Comparison of ENCODE assay signal across 9 mouse cellular contexts in the genomic region with DNA sequence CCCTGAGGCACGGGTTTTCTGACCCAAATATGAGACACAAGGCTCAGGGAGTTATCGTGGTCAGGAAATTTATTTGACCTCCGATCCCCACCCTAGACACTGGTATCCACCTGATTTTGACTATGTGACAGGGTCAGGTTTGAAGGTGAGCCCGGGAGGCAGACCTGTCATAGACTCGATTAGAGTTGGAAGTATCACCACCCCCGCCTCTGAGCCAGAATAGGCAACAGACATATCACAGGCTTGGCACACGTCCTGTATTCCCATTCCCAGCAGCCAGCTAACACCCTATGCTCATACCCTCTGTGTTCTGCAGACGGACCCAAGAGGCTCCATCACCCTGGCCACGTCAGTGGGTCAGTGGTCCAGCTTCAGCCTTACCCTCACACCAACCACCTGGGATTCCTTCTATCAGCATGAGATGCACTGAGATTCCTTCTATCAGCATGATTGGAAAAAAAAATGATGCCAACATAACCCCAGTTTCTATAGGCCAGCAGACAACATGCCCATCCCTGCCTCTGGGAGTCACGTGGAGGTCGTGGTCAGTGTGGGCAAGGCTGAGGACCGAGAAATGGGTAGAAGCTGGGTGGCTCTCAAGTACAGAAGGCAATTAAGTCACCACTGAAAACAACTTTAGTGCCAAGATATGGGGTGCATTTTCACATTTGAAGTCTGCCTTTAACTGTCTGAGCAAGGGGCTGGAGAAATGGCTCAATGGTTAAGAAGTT. TPM values are rescaled to one million over a fixed set of nuclear protein-coding genes. Genes with fewer than 3 reads are reported as not detected.
DNase-seq lines count a peak whose midpoint lies in the region; ATAC-seq and TF ChIP-seq lines count a peak whose summit lies in the region.
"Had no signal": no experiment of that assay in that cellular context is flagged by ENCODE, and none has a peak within 500 bp of the region (broad histone marks: within the 10 kb centered on the region; RNA-seq: fewer than 3 reads in every experiment).

No protein-coding gene starts in this region.

- peak overlapping the region; percentile 91 for H3K27ac ChIP-seq in left cerebral cortex, adult 2 months
- H3K27ac ChIP-seq in forebrain, embryonic 14.5 days (ENCODE audit: low read depth, low read length) = no peak overlapping the region
- peak overlapping the region; percentile 78 for H3K27ac ChIP-seq in neural tube, embryonic 15.5 days (replicated peaks)

- H3K27me3 ChIP-seq in forebrain, embryonic 14.5 days (replicated peaks; ENCODE audit: control insufficient read depth, insufficient read depth, low read length) = no peaks in the 10 kb centered on the region
- peaks cover 18% of the 10 kb centered on the region for H3K27me3 ChIP-seq in neural tube, embryonic 15.5 days (replicated peaks)

- ATAC-seq in forebrain, embryonic 14.5 days = no peak
- ATAC-seq in neural tube, embryonic 15.5 days (ENCODE audit: low FRiP score) = no peak

- TF ChIP-seq CTCF in left cerebral cortex, adult 2 months (IDR thresholded peaks at IDR 0.05) = no peak

- peak overlapping the region; percentile 70 for H3K4me2 ChIP-seq in forebrain, embryonic 14.5 days (ENCODE audit: low read length)
- H3K4me2 ChIP-seq in neural tube, embryonic 15.5 days = peak overlapping the region; percentile 83

- intact Hi-C loops in left cerebral cortex, adult 2 months (cut with DNase I) = no loop called here

- no peaks in the 10 kb centered on the region for H3K36me3 ChIP-seq in forebrain, embryonic 14.5 days (ENCODE audit: control insufficient read depth, insufficient read depth, low read length)
- H3K36me3 ChIP-seq in neural tube, embryonic 15.5 days = no peaks in the 10 kb centered on the region

- DNase-seq in left cerebral cortex, adult 2 months (ENCODE audit: extremely low spot score in 1 of 2, low spot score in 2 of 2) = peak in 1 of 2 experiments; percentile 31
- DNase-seq in left cerebral cortex, adult 11 months (ENCODE audit: low spot score) = no peak
- DNase-seq in forebrain, embryonic 14.5 days (ENCODE audit: low spot score) = no peak
- peak; percentile 80 for DNase-seq in layer of hippocampus, adult 9-11 months
- no peak for DNase-seq in thymus, postnatal 25 days
- DNase-seq in spleen, postnatal 36 days (ENCODE audit: low spot score in 2 of 2) = no peak
- DNase-seq in T-cell, adult 2 months (ENCODE audit: low spot score) = no peak

- peaks cover 3% of the 10 kb centered on the region; the same call in 1 of the 2 replicates for H3K4me1 ChIP-seq in forebrain, embryonic 14.5 days (ENCODE audit: control insufficient read depth, insufficient read depth, low read length)
- H3K4me1 ChIP-seq in neural tube, embryonic 15.5 days = peaks cover 17% of the 10 kb centered on the region

- 66% methylated on average over 12 of the region's 12 CpGs for WGBS in forebrain, embryonic 14.5 days
- WGBS in neural tube, embryonic 15.5 days = 68% methylated on average over 12 of the region's 12 CpGs

- H3K4me3 ChIP-seq in left cerebral cortex, adult 2 months = peak overlapping the region; percentile 47
- peak overlapping the region; percentile 38; the same call in 1 of the 2 replicates for H3K4me3 ChIP-seq in forebrain, embryonic 14.5 days (ENCODE audit: low read depth, low read length)
- peak overlapping the region; percentile 47 for H3K4me3 ChIP-seq in neural tube, embryonic 15.5 days (replicated peaks)

- 0 out of 2 replicates have a peak, but pooled peaks cover 3% of the 10 kb centered on the region for H3K9me3 ChIP-seq in forebrain, embryonic 14.5 days (replicated peaks; ENCODE audit: control insufficient read depth, low read length)
- H3K9me3 ChIP-seq in neural tube, embryonic 15.5 days (replicated peaks) = no peaks in the 10 kb centered on the region

- peak overlapping the region; percentile 67 for H3K9ac ChIP-seq in forebrain, embryonic 14.5 days (ENCODE audit: low read length)
- peak overlapping the region; percentile 59 for H3K9ac ChIP-seq in neural tube, embryonic 15.5 days (replicated peaks)

RNA-seq across cellular contexts. Expression of a gene that starts 6.9 kb away (rescaled TPM):
- 10 to 100 TPM; 25.0 to 26.4 TPM for total RNA-seq in left cerebral cortex, adult 2 months (2021)
- polyA plus RNA-seq in forebrain, embryonic 14.5 days (2014; fragmentation: Nextera tagmentation; extraction: Ambion mirVana) = 17.7 and 19.0 TPM in 2 replicates
- polyA plus RNA-seq in neural tube, embryonic 15.5 days (2015; fragmentation: Nextera tagmentation; extraction: Ambion mirVana) = 21.5 and 23.9 TPM in 2 replicates

RNA-seq across cellular contexts. Expression of a gene that starts 7.3 kb away (rescaled TPM):
- total RNA-seq in left cerebral cortex, adult 2 months (2021) = 100 to 1,000 TPM; 117 to 121 TPM
- polyA plus RNA-seq in forebrain, embryonic 14.5 days (2014; fragmentation: Nextera tagmentation; extraction: Ambion mirVana) = 32.0 and 36.3 TPM in 2 replicates
- polyA plus RNA-seq in neural tube, embryonic 15.5 days (2015; fragmentation: Nextera tagmentation; extraction: Ambion mirVana) = 49.5 and 55.6 TPM in 2 replicates

RNA-seq across cellular contexts. Expression of a gene that starts 28.7 kb away (rescaled TPM):
- total RNA-seq in left cerebral cortex, adult 2 months (2021) = 100 to 1,000 TPM; 113 to 118 TPM
- 203 and 253 TPM in 2 replicates for polyA plus RNA-seq in forebrain, embryonic 14.5 days (2014; fragmentation: Nextera tagmentation; extraction: Ambion mirVana)
- polyA plus RNA-seq in neural tube, embryonic 15.5 days (2015; fragmentation: Nextera tagmentation; extraction: Ambion mirVana) = 175 and 183 TPM in 2 replicates

RNA-seq across cellular contexts. Expression of a gene that starts 40.3 kb away (rescaled TPM):
- not detected for total RNA-seq in left cerebral cortex, adult 2 months (2021)
- polyA plus RNA-seq in forebrain, embryonic 14.5 days (2014; fragmentation: Nextera tagmentation; extraction: Ambion mirVana) = 0.06 and 0.09 TPM in 2 replicates
- polyA plus RNA-seq in neural tube, embryonic 15.5 days (2015; fragmentation: Nextera tagmentation; extraction: Ambion mirVana) = 2.5 and 2.6 TPM in 2 replicates
- polyA plus RNA-seq: spleen, adult 2 months had no signal

RNA-seq across cellular contexts. Expression of a gene that starts 44.9 kb away (rescaled TPM):
- total RNA-seq in left cerebral cortex, adult 2 months (2021) = 100 to 1,000 TPM; 436 to 465 TPM
- 768 and 904 TPM in 2 replicates for polyA plus RNA-seq in forebrain, embryonic 14.5 days (2014; fragmentation: Nextera tagmentation; extraction: Ambion mirVana)
- polyA plus RNA-seq in neural tube, embryonic 15.5 days (2015; fragmentation: Nextera tagmentation; extraction: Ambion mirVana) = 949 and 1,025 TPM in 2 replicates
